Mouse (Mus musculus) small intestine, adult 10 weeks (tissue): Measurements from ENCODE around the gene Gpr55. TPM values are rescaled to one million over a fixed set of nuclear protein-coding genes. Genes with fewer than 3 reads are reported as not detected.

ENCODE experiments used
- polyA plus RNA-seq: library from polyadenylated mRNA; stranded (reverse); fragments of 350-450 nt; fragmentation: Illumina TruSeq; extraction: RNeasy Lipid Tissue Mini Kit (QIAGEN cat#74804); gene quantifications from one replicate; pipeline ENCODE4 v1.2.3, GENCODE M21; 2014; ENCODE audit warnings: low replicate concordance

Gene Gpr55
- polyA plus RNA-seq = 7.4 TPM

GRCm38 (mm10) chr1:85960873-85961272 is at the start of gene Gpr55:
Gene Gpr55 (minus strand): TSS chr1:85961007.

GRCm38 (mm10) chr1:85928057-85928687 is 32.6 kb downstream of the Gpr55 start, which contains the start of gene 4933407L21Rik:
Gene 4933407L21Rik (plus strand): TSS chr1:85928483.

DNA sequence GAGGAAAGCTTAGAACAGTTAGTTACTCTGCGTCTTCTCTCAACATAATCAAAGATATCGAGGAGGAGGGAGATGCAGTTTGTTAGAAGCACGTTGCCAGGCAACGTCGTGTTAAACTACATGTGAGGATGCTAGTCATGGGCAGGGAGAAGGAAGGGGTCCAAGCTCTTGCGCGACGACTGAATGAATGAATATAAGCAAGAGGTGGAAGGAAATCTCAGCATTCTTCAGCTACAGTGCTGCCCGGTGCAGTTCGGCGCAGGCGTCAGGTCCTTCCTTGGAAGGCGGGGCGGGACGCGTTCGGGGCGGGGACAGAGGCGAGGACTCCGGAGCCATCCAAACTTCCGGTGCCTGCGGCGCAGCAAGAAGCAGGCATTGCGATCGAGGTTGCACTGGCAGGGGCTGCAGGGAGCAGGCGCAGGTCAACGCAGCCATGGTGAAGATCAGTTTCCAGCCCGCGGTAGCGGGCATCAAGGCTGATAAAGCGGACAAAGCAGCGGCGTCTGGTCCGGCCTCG is 66.5 kb downstream of the Gpr55 start, which contains the start of gene Itm2c:
TSS of gene Itm2c (plus strand) at position 51 of the 517 bp plus-strand sequence.

Other genes with a start within 250 kb of the Gpr55 start
- gene A630001G21Rik, start 182.4 kb downstream of the Gpr55 start, polyA plus RNA-seq = 2.9 TPM
- gene Cab39, start 167.6 kb downstream of the Gpr55 start, polyA plus RNA-seq = 328 TPM
- gene Itm2c, start 66.7 kb downstream of the Gpr55 start, polyA plus RNA-seq = 0.59 TPM
- 0.59 TPM for gene 4933407L21Rik, start 32.5 kb downstream of the Gpr55 start, polyA plus RNA-seq
- gene Spata3, start 55.8 kb upstream of the Gpr55 start, polyA plus RNA-seq = not detected
- gene 2810459M11Rik, start 84.9 kb upstream of the Gpr55 start, polyA plus RNA-seq = 12.8 TPM
- 127 TPM for gene Psmd1, start 103.4 kb upstream of the Gpr55 start, polyA plus RNA-seq
- 4.1 TPM for gene Htr2b, start 151.0 kb upstream of the Gpr55 start, polyA plus RNA-seq
- gene Gm21972, start 172.6 kb upstream of the Gpr55 start, polyA plus RNA-seq = 0.85 TPM
- gene Armc9, start 193.8 kb upstream of the Gpr55 start, polyA plus RNA-seq = 2.5 TPM